Mouse (Mus musculus) WW6 (cell line): Measurements from ENCODE around the gene Ift122.

Experiments used
- DNase-seq: peaks from one replicate; pipeline ENCODE4 v3.0.0-alpha.2; 2013; ENCODE audit warnings: low read depth, low spot score

Ift122 gene

GRCm38 (mm10) chr6:115958445-115958844, 105.2 kb downstream of the Ift122 start:
- no peak for DNase-seq

- no peak for DNase-seq
Observed at GRCm38 (mm10) chr6:115959151-115959691, 106.0 kb downstream of the Ift122 start.

- DNase-seq, result no peak
Observed at GRCm38 (mm10) chr6:115960322-115960721, 107.1 kb downstream of the Ift122 start.

GRCm38 (mm10) chr6:115961743-115962142, 108.5 kb downstream of the Ift122 start:
- DNase-seq, result no peak

- peak; percentile 53 for DNase-seq
Observed at GRCm38 (mm10) chr6:115962439-115963085, 109.3 kb downstream of the Ift122 start.

GRCm38 (mm10) chr6:115963656-115964055, 110.4 kb downstream of the Ift122 start:
- DNase-seq, result no peak

- no peak for DNase-seq
Observed at GRCm38 (mm10) chr6:115966227-115966966, 113.1 kb downstream of the Ift122 start.

- DNase-seq, result no peak
Observed at GRCm38 (mm10) chr6:115967291-115967880, 114.1 kb downstream of the Ift122 start.

GRCm38 (mm10) chr6:115968086-115968485, 114.8 kb downstream of the Ift122 start:
- no peak for DNase-seq

- DNase-seq, result no peak
Observed at GRCm38 (mm10) chr6:115968700-115969099, 115.4 kb downstream of the Ift122 start.

GRCm38 (mm10) chr6:115969103-115969502, 115.8 kb downstream of the Ift122 start:
- no peak for DNase-seq

- no peak for DNase-seq
Observed at GRCm38 (mm10) chr6:115969952-115970351, 116.7 kb downstream of the Ift122 start.

- DNase-seq, result no peak
Observed at GRCm38 (mm10) chr6:115971273-115972060, 118.2 kb downstream of the Ift122 start.

GRCm38 (mm10) chr6:115972083-115972764, 119.0 kb downstream of the Ift122 start:
- no peak for DNase-seq

GRCm38 (mm10) chr6:115973139-115973875, 120.0 kb downstream of the Ift122 start:
- DNase-seq, result no peak

GRCm38 (mm10) chr6:115973881-115974662, 120.8 kb downstream of the Ift122 start:
- no peak for DNase-seq

GRCm38 (mm10) chr6:115975606-115976005, 122.3 kb downstream of the Ift122 start:
- no peak for DNase-seq
